Mouse (Mus musculus) c-Kit-positive CD71-positive TER-119-positive erythroid progenitor cells, embryonic 14.5 days (primary cell): ENCODE measurements at regions not wholly inside any gene's neighbourhood (a gene's known extent, or its start where the extent isn't known, plus 50 kb on each side); places are given as distances from the start of the nearest gene placed in this dataset.

Experiments used
- DNase-seq: peaks from one replicate; pipeline ENCODE4 v3.0.0-alpha.2; 2013; ENCODE audit warnings: low spot score

GRCm38 (mm10) chr9:43981376-43981775 is 61.8 kb upstream of the Thy1 start:
- DNase-seq: no peak

GRCm38 (mm10) chr9:43982359-43982889 is 60.8 kb upstream of the Thy1 start:
- DNase-seq: no peak

- no peak for DNase-seq
These were observed 60.0 kb upstream of the Thy1 start for GRCm38 (mm10) chr9:43983220-43983619.

- DNase-seq: peak; percentile 41
These were observed 58.8 kb upstream of the Thy1 start for GRCm38 (mm10) chr9:43984181-43985062.

- no peak for DNase-seq
These were observed 55.2 kb upstream of the Thy1 start for GRCm38 (mm10) chr9:43987957-43988356.

GRCm38 (mm10) chr9:43988981-43989860 is 54.0 kb upstream of the Thy1 start:
- no peak for DNase-seq

GRCm38 (mm10) chr9:43990124-43990523 is 53.1 kb upstream of the Thy1 start:
- DNase-seq: no peak

- DNase-seq: no peak
These were observed 49.8 kb upstream of the Thy1 start for GRCm38 (mm10) chr9:43993221-43993976.
